8 mouse cellular contexts compared by ENCODE assay signal in the genomic region with DNA sequence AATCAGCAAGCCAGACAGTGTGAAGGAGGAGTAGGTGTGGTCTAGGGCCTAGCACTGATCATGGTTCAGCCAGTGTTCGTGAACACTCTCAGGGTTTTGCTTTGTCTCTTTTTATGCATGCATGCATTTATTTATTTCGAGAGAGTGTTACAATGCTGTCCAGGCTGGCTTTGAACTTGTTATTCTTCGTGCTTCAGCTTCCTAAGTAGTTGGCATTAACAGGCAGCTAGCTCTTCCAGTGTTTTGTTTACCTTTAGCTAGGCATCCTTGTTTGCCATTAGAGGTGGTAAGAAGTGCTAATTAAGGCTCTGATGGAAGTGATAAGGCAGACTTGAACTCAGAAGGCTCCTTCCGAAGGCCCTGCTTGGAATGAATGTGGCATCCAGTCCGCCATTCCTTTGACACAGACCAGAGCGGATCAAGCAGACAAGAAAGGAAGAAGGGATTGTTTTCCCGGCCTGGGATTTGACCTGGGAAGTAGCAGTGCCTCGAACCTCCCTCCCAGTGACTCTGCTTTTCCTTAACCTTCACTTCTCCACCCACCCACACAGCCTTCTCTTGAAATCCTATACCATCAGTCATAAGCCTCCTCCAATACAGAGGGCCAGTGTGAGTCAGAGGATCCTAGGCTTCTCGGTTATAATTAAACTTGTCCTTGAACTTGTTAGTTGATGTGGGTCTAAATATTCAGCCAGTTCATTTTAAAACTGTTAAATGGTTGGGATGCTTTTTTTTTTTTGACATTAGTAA. TPM values are rescaled to one million over a fixed set of nuclear protein-coding genes. Genes with fewer than 3 reads are reported as not detected.
DNase-seq lines count a peak whose midpoint lies in the region; ATAC-seq and TF ChIP-seq lines count a peak whose summit lies in the region.

No protein-coding gene starts in this region.

- H3K9me3 ChIP-seq in heart, embryonic 12.5 days (replicated peaks) = no peaks in the 10 kb centered on the region
- H3K9me3 ChIP-seq in ES-Bruce4 (replicated peaks; ENCODE audit: control insufficient read depth, insufficient read depth, low read length, poor library complexity, severe bottlenecking) = no peaks in the 10 kb centered on the region
- H3K9me3 ChIP-seq in forebrain, embryonic 15.5 days = no peaks in the 10 kb centered on the region
- H3K9me3 ChIP-seq in liver, embryonic 16.5 days (replicated peaks; ENCODE audit: control insufficient read depth, low read length) = no peaks in the 10 kb centered on the region

- H3K4me3 ChIP-seq in heart, embryonic 12.5 days = peak overlapping the region; percentile 95
- no peak overlapping the region for H3K4me3 ChIP-seq in heart, adult 2 months
- H3K4me3 ChIP-seq in ES-Bruce4 (ENCODE audit: low read depth, low read length) = no peak overlapping the region
- H3K4me3 ChIP-seq in forebrain, embryonic 15.5 days = peak overlapping the region; percentile 94
- peak overlapping the region; percentile 99 for H3K4me3 ChIP-seq in liver, embryonic 16.5 days (ENCODE audit: low read depth, low read length)

- no peaks in the 10 kb centered on the region for H3K27me3 ChIP-seq in heart, embryonic 12.5 days (replicated peaks)
- no peaks in the 10 kb centered on the region for H3K27me3 ChIP-seq in heart, adult 2 months (ENCODE audit: control insufficient read depth, insufficient read depth, low read length)
- H3K27me3 ChIP-seq in ES-Bruce4 (ENCODE audit: control insufficient read depth, insufficient read depth, low read length, poor library complexity, severe bottlenecking) = no peaks in the 10 kb centered on the region
- H3K27me3 ChIP-seq in forebrain, embryonic 15.5 days = no peaks in the 10 kb centered on the region
- H3K27me3 ChIP-seq in liver, embryonic 16.5 days (ENCODE audit: control insufficient read depth, insufficient read depth, low read depth, low read length) = no peaks in the 10 kb centered on the region

- 0 out of 2 replicates have a peak, but pooled peaks cover 3% of the 10 kb centered on the region for H3K36me3 ChIP-seq in heart, embryonic 12.5 days
- H3K36me3 ChIP-seq in heart, adult 2 months (ENCODE audit: control insufficient read depth, insufficient read depth, low read length) = peaks cover 9% of the 10 kb centered on the region
- no peaks in the 10 kb centered on the region for H3K36me3 ChIP-seq in ES-Bruce4 (ENCODE audit: control insufficient read depth, insufficient read depth, low read length, poor library complexity, severe bottlenecking)
- no peaks in the 10 kb centered on the region for H3K36me3 ChIP-seq in forebrain, embryonic 15.5 days
- H3K36me3 ChIP-seq in liver, embryonic 16.5 days (ENCODE audit: control insufficient read depth, insufficient read depth) = no peaks in the 10 kb centered on the region; the same call in 1 of the 2 replicates

- TF ChIP-seq CTCF in heart, adult 2 months (IDR thresholded peaks at IDR 0.05) = no peak
- no peak for TF ChIP-seq CTCF in ES-Bruce4 (IDR thresholded peaks at IDR 0.05; ENCODE audit: low read depth, low read length)

- no peak for ATAC-seq in heart, embryonic 12.5 days (ENCODE audit: insufficient number of reproducible peaks, low FRiP score)
- ATAC-seq in forebrain, embryonic 15.5 days (replicated peaks) = no peak
- no peak for ATAC-seq in liver, embryonic 16.5 days (ENCODE audit: low read depth)
- no peak for ATAC-seq in megakaryocyte progenitor cell, adult 5-6 weeks (replicated peaks; ENCODE audit: poor library complexity)

- TF ChIP-seq POLR2A in heart, adult 2 months (IDR thresholded peaks at IDR 0.05; ENCODE audit: insufficient read depth, low read depth, low read length) = no peak
- TF ChIP-seq POLR2A in ES-Bruce4 (IDR thresholded peaks at IDR 0.05; ENCODE audit: insufficient read depth, low read length) = no peak

- no peak for DNase-seq in heart, adult 2 months
- no peak for DNase-seq in urinary bladder, postnatal 4 days (ENCODE audit: low spot score in 2 of 2)
- no peak for DNase-seq in layer of hippocampus, postnatal 10 days (ENCODE audit: low spot score in 2 of 2)

- H3K4me1 ChIP-seq in heart, embryonic 12.5 days (replicated peaks) = peaks cover 22% of the 10 kb centered on the region
- H3K4me1 ChIP-seq in heart, adult 2 months (ENCODE audit: control insufficient read depth, insufficient read depth, low read length) = peaks cover 8% of the 10 kb centered on the region
- no peaks in the 10 kb centered on the region for H3K4me1 ChIP-seq in ES-Bruce4 (ENCODE audit: control insufficient read depth, insufficient read depth, low read length)
- H3K4me1 ChIP-seq in forebrain, embryonic 15.5 days = peaks cover 22% of the 10 kb centered on the region
- H3K4me1 ChIP-seq in liver, embryonic 16.5 days (ENCODE audit: control insufficient read depth, low read depth, low read length) = peaks cover 34% of the 10 kb centered on the region

- H3K79me2 ChIP-seq in heart, adult 2 months (replicated peaks; ENCODE audit: control insufficient read depth, insufficient read depth, low read length) = peaks cover 3% of the 10 kb centered on the region

- WGBS in heart, embryonic 12.5 days = 30% methylated on average over 9 of the region's 9 CpGs
- WGBS in heart, adult 2 months = 49% methylated on average over 9 of the region's 9 CpGs
- 40% methylated on average over 9 of the region's 9 CpGs for WGBS in forebrain, embryonic 15.5 days
- WGBS in liver, embryonic 16.5 days (ENCODE audit: insufficient replicate concordance) = 55% methylated on average over 9 of the region's 9 CpGs

- peak overlapping the region; percentile 86 for H3K4me2 ChIP-seq in heart, embryonic 12.5 days
- peak overlapping the region; percentile 51 for H3K4me2 ChIP-seq in forebrain, embryonic 15.5 days (replicated peaks)
- peak overlapping the region; percentile 84 for H3K4me2 ChIP-seq in liver, embryonic 16.5 days (ENCODE audit: low read depth, low read length)

- intact Hi-C loops in heart, adult 2 months (cut with DNase I) = no loop called here

- peak overlapping the region; percentile 60 for H3K9ac ChIP-seq in heart, embryonic 12.5 days
- H3K9ac ChIP-seq in heart, adult 2 months (ENCODE audit: low read depth, low read length) = no peak overlapping the region
- peak overlapping the region; percentile 62; the same call in 1 of the 2 replicates for H3K9ac ChIP-seq in ES-Bruce4 (ENCODE audit: low read depth, poor library complexity, severe bottlenecking)
- peak overlapping the region; percentile 24; the same call in 1 of the 2 replicates for H3K9ac ChIP-seq in forebrain, embryonic 15.5 days (replicated peaks)
- peak overlapping the region; percentile 97 for H3K9ac ChIP-seq in liver, embryonic 16.5 days (ENCODE audit: low read depth, low read length)

- no peak overlapping the region for H3K27ac ChIP-seq in heart, embryonic 12.5 days (ENCODE audit: poor library complexity, severe bottlenecking)
- H3K27ac ChIP-seq in heart, adult 2 months = no peak overlapping the region
- no peak overlapping the region for H3K27ac ChIP-seq in ES-Bruce4 (ENCODE audit: insufficient read depth, low read length)
- no peak overlapping the region for H3K27ac ChIP-seq in forebrain, embryonic 15.5 days (replicated peaks)
- peak overlapping the region; percentile 54 for H3K27ac ChIP-seq in liver, embryonic 16.5 days (ENCODE audit: low read length)

- TF ChIP-seq EP300 in heart, adult 2 months (IDR thresholded peaks at IDR 0.05; ENCODE audit: insufficient read depth, low read depth, low read length) = no peak
- TF ChIP-seq EP300 in ES-Bruce4 (IDR thresholded peaks at IDR 0.05; ENCODE audit: insufficient read depth, low read depth, low read length) = no peak

RNA-seq across cellular contexts. Expression of a gene that starts 1.7 kb away (rescaled TPM):
- polyA plus RNA-seq in heart, embryonic 12.5 days (2016; fragmentation: Nextera tagmentation; extraction: Ambion mirVana) = 23.7 and 24.1 TPM in 2 replicates
- 10 to 100 TPM; 12.6 to 13.9 TPM for total RNA-seq in heart, adult 2 months (2021)
- 4.6 and 8.9 TPM in 2 replicates for polyA plus RNA-seq in heart, adult 2 months (2012; rRNA removed)
- 24.6 and 26.0 TPM in 2 replicates for polyA plus RNA-seq in ES-Bruce4 (2011; ENCODE audit: insufficient read depth, insufficient read length, low read depth, missing spikeins)
- 12.6 and 14.0 TPM in 2 replicates for polyA plus RNA-seq in forebrain, embryonic 15.5 days (2015; fragmentation: Nextera tagmentation; extraction: Ambion mirVana)
- polyA plus RNA-seq in liver, embryonic 16.5 days (2015; fragmentation: Nextera tagmentation; extraction: Ambion mirVana) = 11.8 and 12.3 TPM in 2 replicates
- 10 to 100 TPM; 19.9 to 21.3 TPM for total RNA-seq in layer of hippocampus, postnatal 10 days (2021)
- 35.6 and 38.4 TPM in 2 replicates for total RNA-seq in megakaryocyte progenitor cell, adult 5-6 weeks (2015)
- 23.5 and 23.7 TPM in 2 replicates for total RNA-seq in megakaryocyte progenitor cell, adult 5-6 weeks (2017)

RNA-seq across cellular contexts. Expression of a gene that starts 28.9 kb away (rescaled TPM):
- polyA plus RNA-seq in heart, embryonic 12.5 days (2016; fragmentation: Nextera tagmentation; extraction: Ambion mirVana) = 421 and 424 TPM in 2 replicates
- 100 to 1,000 TPM; 186 to 228 TPM for total RNA-seq in heart, adult 2 months (2021)
- 382 and 405 TPM in 2 replicates for polyA plus RNA-seq in heart, adult 2 months (2012; rRNA removed)
- 685 and 750 TPM in 2 replicates for polyA plus RNA-seq in ES-Bruce4 (2011; ENCODE audit: insufficient read depth, insufficient read length, low read depth, missing spikeins)
- 422 and 438 TPM in 2 replicates for polyA plus RNA-seq in forebrain, embryonic 15.5 days (2015; fragmentation: Nextera tagmentation; extraction: Ambion mirVana)
- polyA plus RNA-seq in liver, embryonic 16.5 days (2015; fragmentation: Nextera tagmentation; extraction: Ambion mirVana) = 249 and 306 TPM in 2 replicates
- 100 to 1,000 TPM; 260 to 290 TPM for total RNA-seq in layer of hippocampus, postnatal 10 days (2021)
- 1,416 and 1,430 TPM in 2 replicates for total RNA-seq in megakaryocyte progenitor cell, adult 5-6 weeks (2015)
- 1,966 and 2,167 TPM in 2 replicates for total RNA-seq in megakaryocyte progenitor cell, adult 5-6 weeks (2017)

RNA-seq across cellular contexts. Expression of a gene that starts 37.0 kb away (rescaled TPM):
- polyA plus RNA-seq in heart, embryonic 12.5 days (2016; fragmentation: Nextera tagmentation; extraction: Ambion mirVana) = 2.3 and 3.1 TPM in 2 replicates
- total RNA-seq in heart, adult 2 months (2021) = 1 to 10 TPM; 6.5 to 8.3 TPM
- 2.4 and 2.9 TPM in 2 replicates for polyA plus RNA-seq in heart, adult 2 months (2012; rRNA removed)
- 0.67 and 0.82 TPM in 2 replicates for polyA plus RNA-seq in ES-Bruce4 (2011; ENCODE audit: insufficient read depth, insufficient read length, low read depth, missing spikeins)
- 0.38 and 0.49 TPM in 2 replicates for polyA plus RNA-seq in forebrain, embryonic 15.5 days (2015; fragmentation: Nextera tagmentation; extraction: Ambion mirVana)
- polyA plus RNA-seq in liver, embryonic 16.5 days (2015; fragmentation: Nextera tagmentation; extraction: Ambion mirVana) = 1.5 and 1.7 TPM in 2 replicates
- total RNA-seq in layer of hippocampus, postnatal 10 days (2021) = 1 to 10 TPM; 1.5 to 3.2 TPM
- total RNA-seq in megakaryocyte progenitor cell, adult 5-6 weeks (2015) = 0.66 and 0.77 TPM in 2 replicates
- 0.04 and 0.41 TPM in 2 replicates for total RNA-seq in megakaryocyte progenitor cell, adult 5-6 weeks (2017)

RNA-seq across cellular contexts. Expression of a gene that starts 40.0 kb away (rescaled TPM):
- 32.4 and 32.6 TPM in 2 replicates for polyA plus RNA-seq in heart, embryonic 12.5 days (2016; fragmentation: Nextera tagmentation; extraction: Ambion mirVana)
- 10 to 100 TPM; 37.5 to 45.2 TPM for total RNA-seq in heart, adult 2 months (2021)
- 10.4 and 18.7 TPM in 2 replicates for polyA plus RNA-seq in heart, adult 2 months (2012; rRNA removed)
- polyA plus RNA-seq in ES-Bruce4 (2011; ENCODE audit: insufficient read depth, insufficient read length, low read depth, missing spikeins) = 22.8 and 29.6 TPM in 2 replicates
- 61.4 and 65.4 TPM in 2 replicates for polyA plus RNA-seq in forebrain, embryonic 15.5 days (2015; fragmentation: Nextera tagmentation; extraction: Ambion mirVana)
- 14.1 and 16.1 TPM in 2 replicates for polyA plus RNA-seq in liver, embryonic 16.5 days (2015; fragmentation: Nextera tagmentation; extraction: Ambion mirVana)
- 10 to 100 TPM; 54.5 to 57.7 TPM for total RNA-seq in layer of hippocampus, postnatal 10 days (2021)
- total RNA-seq in megakaryocyte progenitor cell, adult 5-6 weeks (2015) = 29.4 and 38.4 TPM in 2 replicates
- total RNA-seq in megakaryocyte progenitor cell, adult 5-6 weeks (2017) = 43.1 and 54.2 TPM in 2 replicates

Comparison
In these comparisons a context has a peak if more than half of its experiments do, and no peak if none do; other contexts are left out.
1. H3K4me3 ChIP-seq: peak in heart, embryonic 12.5 days (single experiment), forebrain, embryonic 15.5 days (single experiment) and liver, embryonic 16.5 days (single experiment); none in heart, adult 2 months (single experiment) and ES-Bruce4 (single experiment).
2. Peak in every context shown above with its lines, with median percentiles within 50 percentile points of each other: H3K4me2 ChIP-seq.